In genomic region chr10:116078636-116079035, GRCm38 (mm10) we compare ENCODE assay signal across 21 mouse cellular contexts. TPM values are rescaled to one million over a fixed set of nuclear protein-coding genes. Genes with fewer than 3 reads are reported as not detected.
"Had no signal": no experiment of that assay in that cellular context is flagged by ENCODE, and none has a peak within 500 bp of the region (broad histone marks: within the 10 kb centered on the region; RNA-seq: fewer than 3 reads in every experiment).

No protein-coding gene starts in this region.

- ATAC-seq: lung, postnatal 0 days; midbrain, embryonic 13.5 days; midbrain, embryonic 15.5 days had no signal

- H3K4me3 ChIP-seq: liver, embryonic 15.5 days; lung, embryonic 15.5 days; megakaryocyte, embryonic 14.5 days; midbrain, embryonic 13.5 days; midbrain, embryonic 15.5 days; stomach, embryonic 15.5 days had no signal

- H3K36me3 ChIP-seq: liver, embryonic 15.5 days; lung, embryonic 15.5 days; midbrain, embryonic 13.5 days; midbrain, embryonic 15.5 days; stomach, embryonic 15.5 days had no signal

- H3K27ac ChIP-seq: liver, embryonic 15.5 days; lung, embryonic 15.5 days; macrophage; midbrain, embryonic 13.5 days; midbrain, embryonic 15.5 days; stomach, embryonic 15.5 days; stomach, postnatal 0 days had no signal

- H3K27me3 ChIP-seq: liver, embryonic 15.5 days; lung, embryonic 15.5 days; megakaryocyte, embryonic 14.5 days; midbrain, embryonic 13.5 days; midbrain, embryonic 15.5 days; stomach, embryonic 15.5 days had no signal

- H3K4me1 ChIP-seq: liver, embryonic 15.5 days; lung, embryonic 15.5 days; megakaryocyte, embryonic 14.5 days; midbrain, embryonic 13.5 days; stomach, embryonic 15.5 days had no signal

- H3K9ac ChIP-seq: liver, embryonic 15.5 days; lung, embryonic 15.5 days; midbrain, embryonic 13.5 days; midbrain, embryonic 15.5 days; stomach, embryonic 15.5 days had no signal

- H3K9me3 ChIP-seq: liver, embryonic 15.5 days; lung, embryonic 15.5 days; megakaryocyte, embryonic 14.5 days; midbrain, embryonic 13.5 days; midbrain, embryonic 15.5 days; stomach, embryonic 15.5 days had no signal

- DNase-seq: lung, adult 2 months; lung, postnatal 14 days; lung, postnatal 36 days; right cerebral cortex, postnatal 14 days; thymus, adult 2 months; thymus, postnatal 25 days; thymus, postnatal 4 days had no signal

- H3K4me2 ChIP-seq: liver, embryonic 15.5 days; lung, embryonic 15.5 days; midbrain, embryonic 11.5 days; midbrain, embryonic 13.5 days; midbrain, embryonic 15.5 days; stomach, embryonic 15.5 days had no signal

RNA-seq across cellular contexts. Expression of gene 4933416C03Rik, which starts 35.1 kb away (rescaled TPM):
- total RNA-seq: megakaryocyte progenitor cell, adult 5-6 weeks; midbrain, postnatal 0 days had no signal
- polyA plus RNA-seq: liver, embryonic 15.5 days; lung, adult 2 months; lung, embryonic 15.5 days; lung, postnatal 0 days; macrophage; midbrain, embryonic 13.5 days; midbrain, postnatal 0 days; neural tube, embryonic 11.5 days; spleen, adult 2 months; stomach, embryonic 15.5 days; stomach, postnatal 0 days; thymus, adult 2 months had no signal
